In genomic region chr3:36481776-36482193, GRCm38 (mm10) we compare ENCODE assay signal across 8 mouse cellular contexts. TPM values are rescaled to one million over a fixed set of nuclear protein-coding genes. Genes with fewer than 3 reads are reported as not detected.
DNase-seq lines count a peak whose midpoint lies in the region; ATAC-seq and TF ChIP-seq lines count a peak whose summit lies in the region.

No protein-coding gene starts in this region.

- TF ChIP-seq CTCF in liver, postnatal 0 days (IDR thresholded peaks at IDR 0.05; ENCODE audit: low read depth) = no peak
- TF ChIP-seq CTCF in heart, adult 2 months (IDR thresholded peaks at IDR 0.05) = no peak

- no peaks in the 10 kb centered on the region for H3K79me2 ChIP-seq in heart, adult 2 months (replicated peaks; ENCODE audit: control insufficient read depth, insufficient read depth, low read length)

- H3K4me1 ChIP-seq in liver, postnatal 0 days (ENCODE audit: insufficient read depth) = peaks cover 15% of the 10 kb centered on the region
- peaks cover 4% of the 10 kb centered on the region for H3K4me1 ChIP-seq in heart, adult 2 months (ENCODE audit: control insufficient read depth, insufficient read depth, low read length)

- intact Hi-C loops in heart, adult 2 months (cut with DNase I) = no loop called here

- no peak for TF ChIP-seq EP300 in liver, postnatal 0 days (IDR thresholded peaks at IDR 0.05; ENCODE audit: low read depth)
- TF ChIP-seq EP300 in heart, adult 2 months (IDR thresholded peaks at IDR 0.05; ENCODE audit: insufficient read depth, low read depth, low read length) = 0 out of 2 replicates have a peak, but pooled peaks have one; percentile 26

- H3K9me3 ChIP-seq in liver, postnatal 0 days (ENCODE audit: low read length) = no peaks in the 10 kb centered on the region

- no peaks in the 10 kb centered on the region for H3K27me3 ChIP-seq in liver, postnatal 0 days (ENCODE audit: insufficient read depth, low read length)
- no peaks in the 10 kb centered on the region for H3K27me3 ChIP-seq in heart, adult 2 months (ENCODE audit: control insufficient read depth, insufficient read depth, low read length)

- 36% methylated on average over 11 of the region's 11 CpGs for WGBS in liver, postnatal 0 days (ENCODE audit: insufficient replicate concordance)
- WGBS in heart, adult 2 months = 3% methylated on average over 11 of the region's 11 CpGs

- ATAC-seq in liver, postnatal 0 days = 0 out of 2 replicates have a peak, but pooled peaks have one; percentile 17

- H3K4me2 ChIP-seq in liver, postnatal 0 days (ENCODE audit: low read depth, low read length) = no peak overlapping the region

- no peak overlapping the region for H3K4me3 ChIP-seq in liver, postnatal 0 days (ENCODE audit: low read depth, low read length)
- peak overlapping the region; percentile 1; the same call in 1 of the 2 replicates for H3K4me3 ChIP-seq in heart, adult 2 months

- peak overlapping the region; percentile 68 for H3K27ac ChIP-seq in liver, postnatal 0 days (ENCODE audit: low read depth)
- peak overlapping the region; percentile 74 for H3K27ac ChIP-seq in heart, adult 2 months

- H3K9ac ChIP-seq in liver, postnatal 0 days (replicated peaks) = no peak overlapping the region
- H3K9ac ChIP-seq in heart, adult 2 months (ENCODE audit: low read depth, low read length) = 0 out of 2 replicates have a peak overlapping the region, but pooled peaks have one; percentile 2

- no peaks in the 10 kb centered on the region for H3K36me3 ChIP-seq in liver, postnatal 0 days (replicated peaks; ENCODE audit: insufficient read depth, low read length)
- H3K36me3 ChIP-seq in heart, adult 2 months (ENCODE audit: control insufficient read depth, insufficient read depth, low read length) = peaks cover 4% of the 10 kb centered on the region

- no peak for TF ChIP-seq POLR2A in heart, adult 2 months (IDR thresholded peaks at IDR 0.05; ENCODE audit: insufficient read depth, low read depth, low read length)

- no peak for DNase-seq in liver, postnatal 0 days
- no peak for DNase-seq in liver
- peak; percentile 50 for DNase-seq in embryo, embryonic 11.5 days (ENCODE audit: low read depth, low spot score)
- DNase-seq in heart, adult 2 months = peak; percentile 71 to 81
- DNase-seq in kidney, adult 11 months = peak; percentile 32
- DNase-seq in lung, postnatal 10 days = peak; percentile 84
- DNase-seq in right cerebral cortex, postnatal 10 days (ENCODE audit: low spot score in 2 of 2) = peak; percentile 52 to 72
- DNase-seq in T-cell, adult 2 months (ENCODE audit: low spot score) = no peak

RNA-seq across cellular contexts. Expression of gene 1810062G17Rik, which starts 6.0 kb away (rescaled TPM):
- 1.6 and 1.9 TPM in 2 replicates for polyA plus RNA-seq in liver, postnatal 0 days (2015; fragmentation: Nextera tagmentation; extraction: Ambion mirVana)
- not detected for total RNA-seq in heart, adult 2 months (2021)
- polyA plus RNA-seq in heart, adult 2 months (2012; rRNA removed) = 0.70 and 0.96 TPM in 2 replicates

RNA-seq across cellular contexts. Expression of gene Anxa5, which starts 6.1 kb away (rescaled TPM):
- 54.1 and 59.1 TPM in 2 replicates for polyA plus RNA-seq in liver, postnatal 0 days (2015; fragmentation: Nextera tagmentation; extraction: Ambion mirVana)
- 100 to 1,000 TPM; 119 to 131 TPM for total RNA-seq in heart, adult 2 months (2021)
- 202 and 223 TPM in 2 replicates for polyA plus RNA-seq in heart, adult 2 months (2012; rRNA removed)

RNA-seq across cellular contexts. Expression of gene Gm11549, which starts 39.8 kb away (rescaled TPM):
- not detected in 2 replicates for polyA plus RNA-seq in liver, postnatal 0 days (2015; fragmentation: Nextera tagmentation; extraction: Ambion mirVana)
- not detected for total RNA-seq in heart, adult 2 months (2021)
- not detected in 2 replicates for polyA plus RNA-seq in heart, adult 2 months (2012; rRNA removed)

Comparison
In these comparisons a context has a peak if more than half of its experiments do, and no peak if none do; other contexts are left out.
1. DNase-seq: peak in embryo, embryonic 11.5 days (single experiment), heart, adult 2 months (2 of 2), kidney, adult 11 months (single experiment), lung, postnatal 10 days (single experiment) and right cerebral cortex, postnatal 10 days (2 of 2); none in liver, postnatal 0 days (single experiment), liver (single experiment) and T-cell, adult 2 months (single experiment).